Mouse (Mus musculus): ENCODE data around the gene Lrrk1. TPM values are rescaled to one million over a fixed set of nuclear protein-coding genes. Genes with fewer than 3 reads are reported as not detected.

The Lrrk1 gene
- polyA plus RNA-seq, 1 experiment from 2014 or later: 7.1 TPM

GRCm38 (mm10) chr7:66217531-66218094, 170.5 kb downstream of the Lrrk1 start:
- Histone ChIP-seq H3K36me3 (no peaks in the 10 kb centered on the region), H3K4me1 (peaks cover 33% of the 10 kb centered on the region), H3K27me3 (replicated peaks) (no peaks in the 10 kb centered on the region), H3K4me3 (no peak overlapping the region), H3K27ac (peak overlapping the region; percentile 70; the same call in 1 of the 2 replicates), H3K9me3 (replicated peaks) (no peaks in the 10 kb centered on the region), H3K4me2 (no peak overlapping the region), H3K9ac (no peak overlapping the region)
- ATAC-seq: no peak
- WGBS (ENCODE audit: insufficient replicate concordance): 72% methylated on average over 7 of the region's 7 CpGs

GRCm38 (mm10) chr7:66217011-66217410, 171.1 kb downstream of the Lrrk1 start:
- Histone ChIP-seq H3K27me3 (replicated peaks) (no peaks in the 10 kb centered on the region), H3K9me3 (replicated peaks) (no peaks in the 10 kb centered on the region), H3K4me1 (peaks cover 29% of the 10 kb centered on the region), H3K36me3 (no peaks in the 10 kb centered on the region), H3K9ac (no peak overlapping the region), H3K4me2 (no peak overlapping the region), H3K27ac (no peak overlapping the region), H3K4me3 (no peak overlapping the region)
- ATAC-seq: no peak
- WGBS (ENCODE audit: insufficient replicate concordance): 70% methylated on average over 7 of the region's 7 CpGs

GRCm38 (mm10) chr7:66215911-66216310, 172.2 kb downstream of the Lrrk1 start:
- no peaks in the 10 kb centered on the region for H3K9me3 ChIP-seq (replicated peaks)
- no peak overlapping the region for H3K27ac ChIP-seq
- H3K4me3 ChIP-seq: no peak overlapping the region
- 50% methylated on average over 1 of the region's 1 CpGs for WGBS (ENCODE audit: insufficient replicate concordance)
- H3K36me3 ChIP-seq: no peaks in the 10 kb centered on the region
- ATAC-seq: no peak
- peaks cover 29% of the 10 kb centered on the region for H3K4me1 ChIP-seq
- H3K4me2 ChIP-seq: no peak overlapping the region
- no peak overlapping the region for H3K9ac ChIP-seq
- no peaks in the 10 kb centered on the region for H3K27me3 ChIP-seq (replicated peaks)

GRCm38 (mm10) chr7:66214477-66214876, 173.7 kb downstream of the Lrrk1 start:
- 68% methylated on average over 6 of the region's 6 CpGs for WGBS (ENCODE audit: insufficient replicate concordance)
- Histone ChIP-seq H3K9ac (no peak overlapping the region), H3K36me3 (no peaks in the 10 kb centered on the region), H3K4me3 (no peak overlapping the region), H3K4me1 (peaks cover 25% of the 10 kb centered on the region), H3K27me3 (replicated peaks) (no peaks in the 10 kb centered on the region), H3K9me3 (replicated peaks) (no peaks in the 10 kb centered on the region), H3K4me2 (no peak overlapping the region), H3K27ac (no peak overlapping the region)
- ATAC-seq: no peak

GRCm38 (mm10) chr7:66212887-66213286, 175.3 kb downstream of the Lrrk1 start:
- no peak for ATAC-seq
- H3K9me3 ChIP-seq (replicated peaks): no peaks in the 10 kb centered on the region
- no peak overlapping the region for H3K4me2 ChIP-seq
- no peak overlapping the region for H3K27ac ChIP-seq
- H3K27me3 ChIP-seq (replicated peaks): no peaks in the 10 kb centered on the region
- H3K4me3 ChIP-seq: no peak overlapping the region
- H3K9ac ChIP-seq: no peak overlapping the region
- WGBS (ENCODE audit: insufficient replicate concordance): 62% methylated on average over 1 of the region's 1 CpGs
- peaks cover 12% of the 10 kb centered on the region for H3K4me1 ChIP-seq
- H3K36me3 ChIP-seq: no peaks in the 10 kb centered on the region

DNA sequence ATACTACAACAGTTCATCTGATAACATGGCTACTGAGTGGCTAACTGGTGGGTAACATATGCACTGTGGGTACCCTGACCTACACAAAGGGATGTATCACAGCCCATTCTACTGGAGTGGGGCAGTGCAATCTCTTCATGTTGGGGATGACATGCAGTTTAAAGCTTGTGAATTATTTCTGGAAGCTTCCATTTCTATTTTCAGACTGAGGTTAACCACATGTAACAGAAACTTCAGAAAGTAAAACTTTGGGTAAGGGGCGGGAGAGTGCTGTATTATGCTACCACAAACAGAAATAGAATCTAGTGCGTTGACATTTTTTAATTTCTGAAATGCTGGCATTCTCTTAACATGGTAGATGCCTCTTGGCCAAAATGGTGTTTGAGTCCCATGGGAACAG, 178.2 kb downstream of the Lrrk1 start:
- H3K4me3 ChIP-seq: no peak overlapping the region
- H3K27me3 ChIP-seq (replicated peaks): no peaks in the 10 kb centered on the region
- no peak overlapping the region for H3K9ac ChIP-seq
- H3K9me3 ChIP-seq (replicated peaks): no peaks in the 10 kb centered on the region
- no peak overlapping the region for H3K27ac ChIP-seq
- H3K36me3 ChIP-seq: no peaks in the 10 kb centered on the region
- H3K4me1 ChIP-seq: peaks cover 7% of the 10 kb centered on the region; the same call in 1 of the 2 replicates
- H3K4me2 ChIP-seq: no peak overlapping the region
- 46% methylated on average over 2 of the region's 2 CpGs for WGBS (ENCODE audit: insufficient replicate concordance)
- no peak for ATAC-seq

GRCm38 (mm10) chr7:66201657-66202056, 186.5 kb downstream of the Lrrk1 start:
- ATAC-seq: no peak
- Histone ChIP-seq H3K27me3 (replicated peaks) (no peaks in the 10 kb centered on the region), H3K4me2 (no peak overlapping the region), H3K9me3 (replicated peaks) (no peaks in the 10 kb centered on the region), H3K36me3 (no peaks in the 10 kb centered on the region), H3K4me1 (peaks cover 50% of the 10 kb centered on the region), H3K4me3 (no peak overlapping the region), H3K27ac (peak overlapping the region; percentile 85; the same call in 1 of the 2 replicates), H3K9ac (0 out of 2 replicates have a peak overlapping the region, but pooled peaks have one; percentile 43)
- WGBS (ENCODE audit: insufficient replicate concordance): 72% methylated on average over 2 of the region's 2 CpGs

DNA sequence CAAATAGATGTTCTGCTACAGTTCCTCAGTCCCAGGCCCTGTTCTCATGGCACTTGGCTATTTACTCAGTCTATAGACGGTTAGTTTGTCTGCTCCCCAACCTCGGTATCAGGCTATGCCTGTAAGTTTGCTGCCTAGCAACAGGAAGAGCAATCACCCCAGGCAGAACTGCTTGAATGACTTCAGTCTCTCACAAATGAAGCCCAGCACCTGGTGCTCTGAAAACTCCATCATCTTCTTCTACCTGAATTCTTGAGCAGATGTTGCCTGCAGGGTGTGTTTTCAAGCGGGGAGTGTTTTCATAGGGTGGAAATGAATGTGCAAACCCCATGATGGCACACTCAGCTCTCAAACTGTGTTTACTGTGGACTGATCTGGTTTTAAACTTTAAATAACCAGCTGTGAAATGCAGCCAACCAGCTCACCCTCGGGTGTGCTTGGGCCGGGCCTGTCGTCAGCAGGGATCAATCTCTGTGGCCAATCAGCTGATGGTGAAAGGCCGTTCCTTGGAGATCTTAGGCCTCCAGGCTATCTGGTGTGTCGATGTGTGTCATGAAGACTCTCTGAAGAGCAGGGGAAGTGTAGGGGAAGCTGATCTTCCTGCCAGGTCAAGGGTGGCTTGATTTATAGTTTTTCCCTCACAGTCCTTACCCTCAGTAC, 187.2 kb downstream of the Lrrk1 start:
- peak overlapping the region; percentile 43 for H3K9ac ChIP-seq
- 21% methylated on average over 8 of the region's 8 CpGs for WGBS (ENCODE audit: insufficient replicate concordance)
- H3K27me3 ChIP-seq (replicated peaks): no peaks in the 10 kb centered on the region
- no peaks in the 10 kb centered on the region for H3K9me3 ChIP-seq (replicated peaks)
- H3K27ac ChIP-seq: peak overlapping the region; percentile 85
- ATAC-seq: no peak
- H3K36me3 ChIP-seq: no peaks in the 10 kb centered on the region
- H3K4me3 ChIP-seq: no peak overlapping the region
- peaks cover 58% of the 10 kb centered on the region for H3K4me1 ChIP-seq
- H3K4me2 ChIP-seq: no peak overlapping the region

DNA sequence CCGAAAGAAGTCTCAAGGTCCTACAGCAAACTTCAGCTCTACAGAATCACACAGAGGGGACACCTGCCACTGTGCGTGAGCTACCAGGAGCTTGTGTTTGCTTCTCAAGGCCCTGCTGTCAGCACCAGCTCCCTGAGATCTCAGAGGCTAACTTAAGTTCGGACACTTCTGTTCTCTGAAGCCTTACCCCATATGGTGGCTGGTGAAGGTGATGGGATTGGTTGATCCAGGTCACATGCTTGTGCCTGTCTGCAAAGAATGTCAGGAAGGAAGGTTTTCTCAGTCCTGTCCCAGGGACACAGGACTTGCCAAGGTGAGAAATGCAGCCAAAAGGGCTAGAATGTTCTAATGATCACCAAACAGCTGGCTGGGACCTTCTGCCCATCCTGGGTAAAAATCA, 187.8 kb downstream of the Lrrk1 start:
- Histone ChIP-seq H3K9ac (peak overlapping the region; percentile 43; the same call in 1 of the 2 replicates), H3K4me3 (no peak overlapping the region), H3K9me3 (replicated peaks) (no peaks in the 10 kb centered on the region), H3K36me3 (no peaks in the 10 kb centered on the region), H3K27me3 (replicated peaks) (no peaks in the 10 kb centered on the region), H3K4me2 (no peak overlapping the region), H3K4me1 (peaks cover 63% of the 10 kb centered on the region), H3K27ac (peak overlapping the region; percentile 85)
- no peak for ATAC-seq
- WGBS (ENCODE audit: insufficient replicate concordance): 80% methylated on average over 3 of the region's 3 CpGs

DNA sequence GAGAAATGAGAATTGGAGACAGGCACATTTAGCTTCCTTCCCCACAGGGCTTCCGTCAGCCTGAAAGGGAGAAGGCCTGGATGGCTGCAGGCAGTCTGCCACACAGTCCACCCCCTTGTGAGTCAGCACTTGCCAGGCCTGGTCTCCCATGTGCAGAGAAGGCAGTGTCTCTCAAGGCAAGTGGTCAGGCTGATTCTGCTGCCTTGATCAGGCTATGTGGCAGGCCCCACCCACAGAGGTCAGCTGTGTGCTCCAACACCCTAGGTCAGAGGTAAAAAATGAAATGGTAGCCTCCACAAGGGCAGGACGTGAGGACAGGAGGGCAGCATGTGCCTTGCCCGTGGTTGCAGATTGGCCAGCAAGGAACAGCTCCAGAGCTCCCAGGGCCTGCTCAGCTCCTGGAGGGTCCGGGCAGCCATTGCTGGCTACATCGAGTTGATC, 188.7 kb downstream of the Lrrk1 start:
- ATAC-seq: peak; percentile 42
- no peaks in the 10 kb centered on the region for H3K27me3 ChIP-seq (replicated peaks)
- WGBS (ENCODE audit: insufficient replicate concordance): 56% methylated on average over 5 of the region's 5 CpGs
- peak overlapping the region; percentile 64 for H3K9ac ChIP-seq
- H3K36me3 ChIP-seq: no peaks in the 10 kb centered on the region
- H3K4me1 ChIP-seq: peaks cover 73% of the 10 kb centered on the region
- H3K4me2 ChIP-seq: peak overlapping the region; percentile 33
- H3K4me3 ChIP-seq: no peak overlapping the region
- no peaks in the 10 kb centered on the region for H3K9me3 ChIP-seq (replicated peaks)
- H3K27ac ChIP-seq: peak overlapping the region; percentile 85

DNA sequence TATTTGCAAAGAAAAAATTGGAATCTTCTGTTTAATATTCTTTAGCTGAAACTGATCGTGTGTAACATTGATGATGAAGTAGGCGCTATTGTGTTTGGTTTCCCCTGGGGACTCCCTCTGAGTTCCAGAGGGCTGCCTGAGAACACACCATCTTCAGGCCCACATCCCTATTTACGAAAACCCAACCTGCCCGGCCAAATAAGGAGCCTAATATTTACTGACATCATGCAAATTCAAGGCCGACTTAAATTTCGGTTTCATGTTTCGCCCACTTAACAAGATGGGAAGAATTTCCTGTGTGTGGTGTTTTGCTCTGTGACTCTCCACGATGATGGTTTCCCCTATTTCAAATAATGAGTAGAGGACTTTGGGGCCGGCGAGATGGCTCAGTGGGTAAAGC, 189.7 kb downstream of the Lrrk1 start:
- Histone ChIP-seq H3K27me3 (replicated peaks) (no peaks in the 10 kb centered on the region), H3K4me2 (peak overlapping the region; percentile 33), H3K9me3 (replicated peaks) (no peaks in the 10 kb centered on the region), H3K9ac (peak overlapping the region; percentile 64; the same call in 1 of the 2 replicates), H3K27ac (peak overlapping the region; percentile 85), H3K4me1 (peaks cover 83% of the 10 kb centered on the region), H3K4me3 (no peak overlapping the region), H3K36me3 (no peaks in the 10 kb centered on the region)
- ATAC-seq: no peak
- WGBS (ENCODE audit: insufficient replicate concordance): 81% methylated on average over 10 of the region's 10 CpGs

DNA sequence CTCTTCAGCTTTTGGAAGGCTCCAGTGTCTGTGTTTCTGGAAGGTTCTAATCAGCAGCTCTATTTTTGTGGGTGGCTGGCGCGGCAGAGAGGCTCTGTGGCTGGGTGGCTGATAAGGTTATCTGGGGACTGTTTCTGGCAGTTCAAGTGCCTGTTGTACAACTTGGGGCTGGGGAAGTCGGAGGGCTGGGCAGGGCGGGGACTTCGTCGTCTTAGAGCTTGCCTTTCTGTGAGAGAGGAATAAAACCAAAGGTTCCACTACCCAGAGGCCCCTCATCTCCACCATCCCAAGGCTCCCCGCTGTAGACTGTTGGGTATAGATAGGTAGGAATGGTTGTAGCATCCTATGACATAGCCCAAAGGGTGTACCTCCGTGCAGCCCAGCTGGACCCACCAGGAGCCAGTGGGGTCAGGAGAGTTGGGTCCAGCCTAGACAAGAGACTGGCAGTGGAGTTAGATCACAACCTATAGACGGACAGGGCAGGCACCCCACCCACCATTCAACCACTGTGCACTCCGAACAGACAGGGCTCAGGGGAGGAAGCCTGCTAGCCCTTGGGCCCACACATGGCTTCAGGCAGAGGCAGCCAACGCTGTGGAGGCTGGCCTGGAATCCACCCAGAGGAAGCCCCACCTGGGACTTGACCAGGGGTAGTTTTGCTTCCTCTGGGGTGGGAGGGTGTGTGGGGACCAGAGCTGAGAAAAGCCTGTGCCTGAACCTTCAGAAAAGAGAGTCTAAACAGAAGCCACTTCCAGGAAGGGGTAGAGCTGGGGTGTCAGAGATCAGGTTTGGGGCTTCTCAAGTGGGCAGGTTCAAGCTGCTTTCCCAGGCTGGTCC, 191.3 kb downstream of the Lrrk1 start:
- ATAC-seq: peak; percentile 90
- H3K4me1 ChIP-seq: peaks cover 99% of the 10 kb centered on the region

More for the DNA sequence above, 191.3 kb downstream of the Lrrk1 start:
- H3K9ac ChIP-seq: peak overlapping the region; percentile 72
- H3K36me3 ChIP-seq: no peaks in the 10 kb centered on the region
- no peaks in the 10 kb centered on the region for H3K27me3 ChIP-seq (replicated peaks)
- no peaks in the 10 kb centered on the region for H3K9me3 ChIP-seq (replicated peaks)
- peak overlapping the region; percentile 63 for H3K4me2 ChIP-seq
- WGBS (ENCODE audit: insufficient replicate concordance): 11% methylated on average over 11 of the region's 11 CpGs
- peak overlapping the region; percentile 100 for H3K27ac ChIP-seq
- peak overlapping the region; percentile 20 for H3K4me3 ChIP-seq

Measured in liver, embryonic 12.5 days (tissue).